Mouse (Mus musculus): ENCODE results near the gene Socs1.

DNA sequence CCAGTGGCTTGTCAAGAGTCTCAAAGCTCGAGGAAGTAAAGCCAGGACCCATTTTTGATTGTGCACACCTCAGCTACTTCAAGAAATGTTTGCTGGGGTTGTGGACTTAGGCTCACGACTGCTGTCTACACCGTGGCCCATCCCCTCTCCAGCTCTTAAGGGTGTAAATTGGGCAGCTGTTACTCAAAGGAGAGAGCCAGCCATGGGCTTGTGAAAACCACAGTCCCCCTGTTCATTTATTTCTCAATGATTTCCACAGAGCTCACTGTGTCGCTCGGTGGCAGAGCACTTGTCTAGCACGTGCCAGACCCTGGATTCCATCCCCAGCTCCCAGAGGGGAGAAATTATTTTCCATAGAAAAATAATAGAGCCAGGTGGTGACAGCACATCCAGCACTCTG is 29.2 kb downstream of the Socs1 start:
- no peak for TF ChIP-seq CTCF (IDR thresholded peaks at IDR 0.05; ENCODE audit: low read depth, low read length)
- no peak for TF ChIP-seq POLR2A (IDR thresholded peaks at IDR 0.05; ENCODE audit: borderline replicate concordance, low read depth, low read length)
